Mouse (Mus musculus): ENCODE measurements around the gene 4930579G24Rik. TPM values are rescaled to one million over a fixed set of nuclear protein-coding genes. Genes with fewer than 3 reads are reported as not detected.

Gene 4930579G24Rik
- polyA plus RNA-seq, 1 experiment, result 2.2 TPM

DNA sequence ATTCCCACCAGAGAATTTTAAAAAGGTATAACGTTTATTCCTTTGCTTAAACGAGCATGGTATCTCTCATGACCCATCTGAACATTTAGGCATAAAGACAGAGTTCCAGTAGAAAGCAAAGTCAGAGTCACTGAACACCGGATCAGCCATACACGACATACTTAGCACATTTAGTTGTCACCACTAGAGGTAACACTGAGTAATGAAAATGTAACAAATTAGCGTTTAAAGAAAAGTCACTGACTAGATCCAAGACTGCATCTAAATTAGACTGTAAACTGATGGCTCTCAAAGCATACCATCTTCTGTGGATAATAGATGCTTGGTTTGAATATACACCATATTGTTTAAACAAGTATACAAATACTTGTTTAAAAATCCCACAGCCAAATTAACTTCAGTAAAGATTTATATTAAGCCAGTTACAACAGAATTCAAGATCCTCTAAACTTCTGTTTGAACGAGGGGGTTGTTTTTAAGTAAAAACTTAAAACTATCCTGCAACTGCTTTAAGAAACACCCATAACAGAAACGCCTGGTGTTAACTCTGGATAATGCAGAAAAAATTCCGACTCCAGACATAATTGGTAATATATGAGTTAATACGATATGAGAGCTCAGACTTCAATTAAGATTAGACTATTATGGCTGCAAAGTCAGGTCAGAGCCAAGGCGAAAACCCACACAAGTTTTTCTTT is 1.2 kb upstream of the 4930579G24Rik start:
- TF ChIP-seq CTCF (IDR thresholded peaks at IDR 0.05; ENCODE audit: extremely low read depth, insufficient read depth, low read length) (no peak), POLR2A (IDR thresholded peaks at IDR 0.05; ENCODE audit: extremely low read depth, insufficient read depth, low read length) (no peak)
- peak overlapping the region; percentile 52 for H3K4me3 ChIP-seq (ENCODE audit: insufficient read depth, low read length)
- H3K27ac ChIP-seq (ENCODE audit: insufficient read depth, low read length), result no peak overlapping the region

GRCm38 (mm10) chr3:79628182-79628560 is 708 bp upstream of the 4930579G24Rik start:
- TF ChIP-seq POLR2A (IDR thresholded peaks at IDR 0.05; ENCODE audit: extremely low read depth, insufficient read depth, low read length), result no peak
- TF ChIP-seq CTCF (IDR thresholded peaks at IDR 0.05; ENCODE audit: extremely low read depth, insufficient read depth, low read length), result no peak
- peak overlapping the region; percentile 52 for H3K4me3 ChIP-seq (ENCODE audit: insufficient read depth, low read length)
- H3K27ac ChIP-seq (ENCODE audit: insufficient read depth, low read length), result no peak overlapping the region
- no peaks in the 10 kb centered on the region for H3K4me1 ChIP-seq (ENCODE audit: control insufficient read depth, insufficient read depth, low read length)

More for the DNA sequence above, 1.2 kb upstream of the 4930579G24Rik start:
- H3K4me1 ChIP-seq (ENCODE audit: control insufficient read depth, insufficient read depth, low read length), result no peaks in the 10 kb centered on the region

- no peaks in the 10 kb centered on the region for H3K4me1 ChIP-seq (ENCODE audit: control insufficient read depth, insufficient read depth, low read length)
- H3K4me3 ChIP-seq (ENCODE audit: insufficient read depth, low read length), result peak within 1 kb of the TSS; percentile 52
- no peak for TF ChIP-seq CTCF (IDR thresholded peaks at IDR 0.05; ENCODE audit: extremely low read depth, insufficient read depth, low read length)
- no peak for TF ChIP-seq POLR2A (IDR thresholded peaks at IDR 0.05; ENCODE audit: extremely low read depth, insufficient read depth, low read length)
These were observed 494 bp downstream of the 4930579G24Rik start, which contains the start of gene Etfdh for GRCm38 (mm10) chr3:79629416-79629730. Gene Etfdh, minus strand, starts transcription at chr3:79629500.

DNA sequence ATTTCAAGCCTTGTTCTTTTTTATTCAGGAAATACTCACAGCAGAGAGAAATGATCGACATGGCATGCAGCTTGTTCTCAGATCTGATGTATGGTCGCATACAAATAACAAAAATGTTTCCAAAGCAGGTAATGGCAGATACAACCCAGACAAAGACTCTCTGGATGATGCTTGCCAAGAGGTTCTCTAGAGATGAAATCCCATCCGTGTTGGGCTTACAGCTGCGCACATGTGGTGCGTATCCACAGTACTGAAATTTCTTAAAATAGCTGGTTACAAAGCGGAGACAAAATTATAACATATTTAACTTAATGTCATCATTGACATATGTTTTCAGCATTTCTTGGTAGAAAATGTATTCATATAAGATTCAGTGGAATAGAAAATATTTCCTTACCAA is 23.2 kb downstream of the 4930579G24Rik start:
- H3K27ac ChIP-seq (ENCODE audit: insufficient read depth, low read length), result no peak overlapping the region
- H3K4me1 ChIP-seq (ENCODE audit: control insufficient read depth, insufficient read depth, low read length), result no peaks in the 10 kb centered on the region
- TF ChIP-seq CTCF (IDR thresholded peaks at IDR 0.05; ENCODE audit: extremely low read depth, insufficient read depth, low read length), result no peak
- TF ChIP-seq POLR2A (IDR thresholded peaks at IDR 0.05; ENCODE audit: extremely low read depth, insufficient read depth, low read length), result no peak
- H3K4me3 ChIP-seq (ENCODE audit: insufficient read depth, low read length), result no peak overlapping the region

More at GRCm38 (mm10) chr3:79629416-79629730, 494 bp downstream of the 4930579G24Rik start, which contains the start of gene Etfdh:
- H3K27ac ChIP-seq (ENCODE audit: insufficient read depth, low read length), result no peak within 1 kb of the TSS

DNA sequence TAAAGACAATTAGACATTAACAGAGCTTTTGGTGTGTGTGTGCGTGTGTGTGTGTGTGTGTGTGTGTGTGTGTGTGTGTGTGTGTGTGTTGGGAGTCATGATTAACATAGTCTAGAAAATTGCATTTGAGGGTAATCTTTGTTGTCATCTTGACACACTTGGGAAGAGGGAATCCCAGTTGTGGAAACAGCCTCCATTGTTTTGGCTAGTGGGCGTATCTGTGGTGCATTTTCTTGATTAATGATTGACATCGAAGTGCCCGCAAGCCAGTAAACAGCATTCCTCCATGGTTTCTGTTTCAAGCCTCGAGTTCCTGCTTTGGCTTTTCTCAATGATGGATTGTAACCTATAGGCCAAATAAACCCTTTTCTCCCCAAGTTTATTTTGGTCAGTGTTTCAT is 27.8 kb downstream of the 4930579G24Rik start:
- Histone ChIP-seq H3K4me1 (ENCODE audit: control insufficient read depth, insufficient read depth, low read length) (no peaks in the 10 kb centered on the region), H3K27ac (ENCODE audit: insufficient read depth, low read length) (no peak overlapping the region), H3K4me3 (ENCODE audit: insufficient read depth, low read length) (no peak overlapping the region)
- TF ChIP-seq CTCF (IDR thresholded peaks at IDR 0.05; ENCODE audit: extremely low read depth, insufficient read depth, low read length) (no peak), POLR2A (IDR thresholded peaks at IDR 0.05; ENCODE audit: extremely low read depth, insufficient read depth, low read length) (no peak)

DNA sequence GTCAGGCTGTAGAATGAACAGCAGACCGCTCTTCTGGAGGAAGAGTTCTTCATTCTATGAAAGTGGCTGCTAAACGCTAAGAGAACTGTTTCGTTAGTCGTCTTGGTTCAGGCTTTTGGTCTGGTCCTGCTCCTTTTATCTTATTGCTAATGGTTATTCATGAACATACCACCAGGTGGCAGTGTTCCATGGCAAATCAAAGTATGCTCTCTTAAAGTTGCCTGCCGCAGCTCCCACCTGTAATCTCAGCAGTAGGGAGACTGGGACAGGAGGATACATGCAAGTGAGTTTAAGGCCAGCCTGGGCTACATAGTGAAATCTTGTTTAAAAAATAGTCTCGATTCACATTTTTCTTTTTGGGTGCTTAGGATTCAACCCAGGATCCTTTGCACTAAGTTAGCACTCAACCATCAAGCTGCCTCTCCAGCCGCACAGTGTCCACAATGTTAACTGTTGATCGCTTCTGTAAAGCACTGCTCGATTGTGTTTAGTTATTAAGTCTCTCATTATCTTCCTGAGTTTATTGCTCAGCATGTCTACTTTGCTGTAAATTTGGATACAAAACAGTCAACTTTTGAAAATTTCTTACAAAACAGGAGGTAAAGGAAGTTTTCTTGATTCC is 36.0 kb downstream of the 4930579G24Rik start:
- Histone ChIP-seq H3K27ac (ENCODE audit: insufficient read depth, low read length) (no peak overlapping the region), H3K4me1 (ENCODE audit: control insufficient read depth, insufficient read depth, low read length) (no peaks in the 10 kb centered on the region), H3K4me3 (ENCODE audit: insufficient read depth, low read length) (no peak overlapping the region)
- TF ChIP-seq POLR2A (IDR thresholded peaks at IDR 0.05; ENCODE audit: extremely low read depth, insufficient read depth, low read length) (no peak), CTCF (IDR thresholded peaks at IDR 0.05; ENCODE audit: extremely low read depth, insufficient read depth, low read length) (peak; percentile 66)

GRCm38 (mm10) chr3:79670556-79670955 is 41.7 kb downstream of the 4930579G24Rik start:
- TF ChIP-seq CTCF (IDR thresholded peaks at IDR 0.05; ENCODE audit: extremely low read depth, insufficient read depth, low read length), result no peak
- no peak for TF ChIP-seq POLR2A (IDR thresholded peaks at IDR 0.05; ENCODE audit: extremely low read depth, insufficient read depth, low read length)
- Histone ChIP-seq H3K4me3 (ENCODE audit: insufficient read depth, low read length) (no peak overlapping the region), H3K4me1 (ENCODE audit: control insufficient read depth, insufficient read depth, low read length) (no peaks in the 10 kb centered on the region), H3K27ac (ENCODE audit: insufficient read depth, low read length) (no peak overlapping the region)

GRCm38 (mm10) chr3:79672188-79672587 is 43.3 kb downstream of the 4930579G24Rik start:
- TF ChIP-seq POLR2A (IDR thresholded peaks at IDR 0.05; ENCODE audit: extremely low read depth, insufficient read depth, low read length), result no peak
- no peak for TF ChIP-seq CTCF (IDR thresholded peaks at IDR 0.05; ENCODE audit: extremely low read depth, insufficient read depth, low read length)
- H3K4me1 ChIP-seq (ENCODE audit: control insufficient read depth, insufficient read depth, low read length), result no peaks in the 10 kb centered on the region
- H3K27ac ChIP-seq (ENCODE audit: insufficient read depth, low read length), result no peak overlapping the region
- H3K4me3 ChIP-seq (ENCODE audit: insufficient read depth, low read length), result no peak overlapping the region

DNA sequence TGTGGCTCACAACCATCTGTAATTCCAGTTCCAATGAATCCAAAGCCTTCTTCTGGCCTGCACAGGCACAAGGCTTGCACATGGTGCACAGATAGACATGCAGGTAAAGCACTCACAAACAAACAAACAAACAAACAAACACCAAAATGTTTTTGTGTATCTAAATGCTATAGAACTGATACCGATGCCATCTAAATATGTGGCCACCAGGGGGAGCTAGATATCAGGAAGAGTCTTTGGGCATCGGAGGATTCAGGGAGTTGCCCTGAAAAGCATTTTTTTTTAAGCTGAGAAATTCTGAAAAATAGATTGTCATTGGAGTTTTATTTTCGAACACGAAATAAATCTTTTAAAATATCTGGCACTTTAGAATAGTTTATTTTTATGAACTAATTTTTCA is 44.2 kb downstream of the 4930579G24Rik start:
- TF ChIP-seq CTCF (IDR thresholded peaks at IDR 0.05; ENCODE audit: extremely low read depth, insufficient read depth, low read length) (peak; percentile 63), POLR2A (IDR thresholded peaks at IDR 0.05; ENCODE audit: extremely low read depth, insufficient read depth, low read length) (no peak)
- Histone ChIP-seq H3K4me3 (ENCODE audit: insufficient read depth, low read length) (no peak overlapping the region), H3K4me1 (ENCODE audit: control insufficient read depth, insufficient read depth, low read length) (no peaks in the 10 kb centered on the region), H3K27ac (ENCODE audit: insufficient read depth, low read length) (no peak overlapping the region)

DNA sequence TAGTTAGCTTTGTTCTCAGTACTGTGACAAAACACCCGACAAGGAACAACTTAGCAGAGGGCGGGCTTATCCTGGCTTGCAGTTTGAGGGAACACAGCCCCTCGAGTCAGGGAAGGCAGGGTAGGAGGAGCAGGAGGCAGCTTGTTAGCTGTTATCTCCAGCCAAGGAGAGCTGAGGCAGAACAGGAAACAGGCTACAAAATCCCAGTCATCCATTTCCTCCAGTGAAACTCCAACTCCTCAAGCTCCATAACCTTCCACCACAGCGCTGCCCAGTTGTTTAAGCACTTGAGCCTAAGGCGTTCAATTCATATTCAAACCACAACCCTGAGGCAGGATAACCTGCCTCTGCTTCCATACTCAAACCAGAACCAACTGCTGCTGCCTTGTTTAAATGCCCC is 45.8 kb downstream of the 4930579G24Rik start:
- Histone ChIP-seq H3K27ac (ENCODE audit: insufficient read depth, low read length) (no peak overlapping the region), H3K4me3 (ENCODE audit: insufficient read depth, low read length) (no peak overlapping the region), H3K4me1 (ENCODE audit: control insufficient read depth, insufficient read depth, low read length) (no peaks in the 10 kb centered on the region)
- TF ChIP-seq POLR2A (IDR thresholded peaks at IDR 0.05; ENCODE audit: extremely low read depth, insufficient read depth, low read length), result no peak
- no peak for TF ChIP-seq CTCF (IDR thresholded peaks at IDR 0.05; ENCODE audit: extremely low read depth, insufficient read depth, low read length)
